In the genomic region with DNA sequence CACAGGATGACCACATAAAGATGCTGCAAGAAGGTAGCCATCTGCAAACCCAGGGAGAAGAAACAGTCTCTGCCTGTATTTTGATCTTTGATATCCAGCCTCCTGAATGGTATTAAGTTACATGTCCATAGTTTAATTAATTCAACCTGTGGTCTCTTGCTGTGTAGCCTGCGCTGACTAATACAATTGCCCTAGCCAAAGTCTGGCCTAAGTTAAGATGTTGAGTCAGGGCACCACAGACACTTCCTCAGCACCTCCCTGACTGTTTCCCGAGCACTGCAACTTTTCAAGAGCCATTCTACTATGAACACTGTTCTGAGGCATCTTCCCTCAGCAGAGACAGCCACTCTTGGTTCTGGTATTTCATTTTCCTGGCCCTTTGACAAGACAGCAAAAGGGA, we compare ENCODE assay signal across 17 mouse cellular contexts. TPM values are rescaled to one million over a fixed set of nuclear protein-coding genes. Genes with fewer than 3 reads are reported as not detected.
"Had no signal": no experiment of that assay in that cellular context is flagged by ENCODE, and none has a peak within 500 bp of the region (broad histone marks: within the 10 kb centered on the region; RNA-seq: fewer than 3 reads in every experiment).

No protein-coding gene starts in this region.

- H3K9me3 ChIP-seq: limb, embryonic 13.5 days; liver, embryonic 15.5 days; midbrain, embryonic 12.5 days had no signal

- H3K4me2 ChIP-seq: limb, embryonic 13.5 days; liver, embryonic 11.5 days; liver, embryonic 15.5 days; midbrain, embryonic 12.5 days had no signal

- H3K27ac ChIP-seq: kidney, postnatal 0 days; layer of hippocampus, adult 2 months; limb, embryonic 13.5 days; liver, embryonic 15.5 days; midbrain, embryonic 12.5 days had no signal

- H3K4me3 ChIP-seq: layer of hippocampus, adult 2 months; limb, embryonic 13.5 days; liver, embryonic 15.5 days; midbrain, embryonic 12.5 days had no signal

- H3K27me3 ChIP-seq: limb, embryonic 13.5 days; liver, embryonic 15.5 days; midbrain, embryonic 12.5 days had no signal

- ATAC-seq: lung, postnatal 0 days; midbrain, embryonic 16.5 days had no signal

- H3K9ac ChIP-seq: limb, embryonic 13.5 days; liver, embryonic 15.5 days; midbrain, embryonic 12.5 days had no signal

- H3K4me1 ChIP-seq: limb, embryonic 13.5 days; liver, embryonic 15.5 days; midbrain, embryonic 12.5 days had no signal

- DNase-seq: kidney, adult 9 months; kidney, postnatal 36 days; left cerebral cortex, postnatal 4 days; lung, adult 2 months; lung, postnatal 36 days; right cerebral cortex, adult 18-20 months; right cerebral cortex, postnatal 25 days; thymus, postnatal 4 days had no signal

RNA-seq across cellular contexts. Expression of gene Xcr1, which starts 43.2 kb away (rescaled TPM):
- polyA plus RNA-seq: limb, embryonic 13.5 days; liver, embryonic 11.5 days; midbrain, embryonic 12.5 days; stomach, embryonic 16.5 days had no signal
